Comparison of ENCODE assay signal across 8 mouse cellular contexts in genomic region chr15:93062213-93063131, GRCm38 (mm10).
A peak's percentile ranks its signal among the peaks of the same experiment; 100 is the strongest.
DNase-seq lines count a peak whose midpoint lies in the region; ATAC-seq and TF ChIP-seq lines count a peak whose summit lies in the region.
"Had no signal": no experiment of that assay in that cellular context is flagged by ENCODE, and none has a peak within 500 bp of the region (broad histone marks: within the 10 kb centered on the region; RNA-seq: fewer than 3 reads in every experiment).

No protein-coding gene starts in this region.

- DNase-seq in forebrain, postnatal 0 days: peak; percentile 14
- peak; percentile 42 for DNase-seq in retina, postnatal 1 day
- DNase-seq in retina, embryonic 14.5 days (ENCODE audit: low spot score): no peak
- peak; percentile 50 for DNase-seq in kidney, postnatal 0 days (ENCODE audit: low spot score)
- no peak for DNase-seq in spleen, adult 18-20 months
- DNase-seq: cerebellum, adult 8-10 months had no signal

- H3K27ac ChIP-seq in forebrain, postnatal 0 days (ENCODE audit: low read depth, low read length): no peak overlapping the region
- no peak overlapping the region; the same call in 1 of the 2 replicates for H3K27ac ChIP-seq in forebrain, embryonic 12.5 days
- H3K27ac ChIP-seq in kidney, postnatal 0 days: no peak overlapping the region

- H3K9ac ChIP-seq in forebrain, postnatal 0 days: no peak overlapping the region
- no peak overlapping the region for H3K9ac ChIP-seq in forebrain, embryonic 12.5 days
- no peak overlapping the region for H3K9ac ChIP-seq in kidney, postnatal 0 days (ENCODE audit: low read depth, low read length)

- H3K27me3 ChIP-seq in forebrain, postnatal 0 days (ENCODE audit: insufficient read depth, low read length): no peaks in the 10 kb centered on the region
- H3K27me3 ChIP-seq in forebrain, embryonic 12.5 days: no peaks in the 10 kb centered on the region
- no peaks in the 10 kb centered on the region for H3K27me3 ChIP-seq in kidney, postnatal 0 days (ENCODE audit: insufficient read depth, low read length)

- no peak for ATAC-seq in forebrain, postnatal 0 days
- ATAC-seq in forebrain, embryonic 12.5 days (ENCODE audit: low FRiP score): no peak
- no peak for ATAC-seq in kidney, postnatal 0 days (replicated peaks; ENCODE audit: low FRiP score, low read depth)
- ATAC-seq in megakaryocyte progenitor cell, adult 5-6 weeks (replicated peaks; ENCODE audit: poor library complexity): no peak

- no peak overlapping the region for H3K4me3 ChIP-seq in forebrain, postnatal 0 days (ENCODE audit: low read depth, low read length)
- H3K4me3 ChIP-seq in forebrain, embryonic 12.5 days (replicated peaks): no peak overlapping the region
- H3K4me3 ChIP-seq in kidney, postnatal 0 days (replicated peaks; ENCODE audit: low read depth, low read length): no peak overlapping the region

- no peaks in the 10 kb centered on the region for H3K9me3 ChIP-seq in forebrain, postnatal 0 days (ENCODE audit: low read length)
- no peaks in the 10 kb centered on the region for H3K9me3 ChIP-seq in forebrain, embryonic 12.5 days
- H3K9me3 ChIP-seq in kidney, postnatal 0 days (replicated peaks; ENCODE audit: low read length): no peaks in the 10 kb centered on the region

- TF ChIP-seq CTCF in forebrain, postnatal 0 days (IDR thresholded peaks at IDR 0.05; ENCODE audit: low read depth): no peak
- no peak for TF ChIP-seq CTCF in kidney, postnatal 0 days (IDR thresholded peaks at IDR 0.05; ENCODE audit: low read depth)

- no peak overlapping the region for H3K4me2 ChIP-seq in forebrain, postnatal 0 days (ENCODE audit: low read depth)
- no peak overlapping the region for H3K4me2 ChIP-seq in forebrain, embryonic 12.5 days
- no peak overlapping the region for H3K4me2 ChIP-seq in kidney, postnatal 0 days (ENCODE audit: low read length)

- H3K4me1 ChIP-seq in forebrain, postnatal 0 days (ENCODE audit: insufficient read depth): no peaks in the 10 kb centered on the region
- H3K4me1 ChIP-seq in forebrain, embryonic 12.5 days: 0 out of 2 replicates have a peak, but pooled peaks cover 4% of the 10 kb centered on the region
- no peaks in the 10 kb centered on the region for H3K4me1 ChIP-seq in kidney, postnatal 0 days (replicated peaks; ENCODE audit: insufficient read depth, low read length)

- WGBS in forebrain, postnatal 0 days: 43% methylated on average over 10 of the region's 10 CpGs
- WGBS in forebrain, embryonic 12.5 days: 67% methylated on average over 10 of the region's 10 CpGs
- WGBS in kidney, postnatal 0 days: 25% methylated on average over 10 of the region's 10 CpGs

- no peaks in the 10 kb centered on the region for H3K36me3 ChIP-seq in forebrain, postnatal 0 days (ENCODE audit: insufficient read depth)
- H3K36me3 ChIP-seq in forebrain, embryonic 12.5 days (replicated peaks): no peaks in the 10 kb centered on the region
- H3K36me3 ChIP-seq in kidney, postnatal 0 days (ENCODE audit: insufficient read depth, low read length): no peaks in the 10 kb centered on the region

Comparison
In these comparisons a context has a peak if more than half of its experiments do, and no peak if none do; other contexts are left out.
1. DNase-seq: peak in forebrain, postnatal 0 days (single experiment), retina, postnatal 1 day (single experiment) and kidney, postnatal 0 days (single experiment); none in retina, embryonic 14.5 days (single experiment) and spleen, adult 18-20 months (0 of 2).